Mouse (Mus musculus) right cerebral cortex, postnatal 25 days (tissue): Measurements from ENCODE around the gene Arfip2.
A peak's percentile ranks its signal among the peaks of the same experiment; 100 is the strongest.

ENCODE experiments used
- DNase-seq: peaks from one replicate; pipeline ENCODE4 v3.0.0; 2022

The Arfip2 gene

DNA sequence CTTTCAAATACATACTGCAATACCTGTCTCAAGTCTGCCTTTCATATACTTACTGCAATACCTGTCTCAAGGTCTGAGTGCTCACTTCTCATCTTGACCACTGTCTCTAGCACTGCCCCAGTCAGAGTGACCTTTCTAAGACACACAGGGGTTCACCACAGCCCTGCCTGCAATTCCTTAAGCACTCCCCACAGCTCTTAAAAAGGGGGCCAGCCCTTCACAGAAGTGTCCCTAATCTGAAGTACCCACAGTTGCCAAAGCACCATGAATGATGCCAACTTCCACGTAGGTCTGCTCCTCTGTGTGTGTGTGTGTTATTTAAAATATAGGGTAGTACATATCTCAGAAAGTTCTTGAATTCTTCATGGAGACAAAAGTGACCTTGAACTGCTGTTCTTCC lies 28.4 kb downstream of the Arfip2 start:
- no peak for DNase-seq

DNA sequence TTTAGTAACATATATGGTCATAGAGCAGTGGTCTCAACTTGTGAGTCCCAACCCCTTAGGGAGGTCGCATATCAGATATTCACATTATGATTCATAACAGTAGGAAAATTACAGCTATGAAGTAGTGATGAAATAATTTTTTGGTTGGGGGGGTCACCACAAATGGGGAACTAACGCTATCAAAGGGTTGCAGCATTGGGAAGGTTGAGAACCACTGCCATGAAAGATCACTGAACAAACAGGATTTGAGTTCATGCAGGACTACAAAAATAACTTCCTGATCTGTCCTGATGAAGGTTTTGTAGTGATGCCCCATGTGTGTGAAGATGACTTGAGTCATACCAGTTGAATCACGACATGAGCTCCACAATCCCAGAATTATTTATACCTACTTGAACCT lies 31.7 kb downstream of the Arfip2 start:
- no peak for DNase-seq

DNA sequence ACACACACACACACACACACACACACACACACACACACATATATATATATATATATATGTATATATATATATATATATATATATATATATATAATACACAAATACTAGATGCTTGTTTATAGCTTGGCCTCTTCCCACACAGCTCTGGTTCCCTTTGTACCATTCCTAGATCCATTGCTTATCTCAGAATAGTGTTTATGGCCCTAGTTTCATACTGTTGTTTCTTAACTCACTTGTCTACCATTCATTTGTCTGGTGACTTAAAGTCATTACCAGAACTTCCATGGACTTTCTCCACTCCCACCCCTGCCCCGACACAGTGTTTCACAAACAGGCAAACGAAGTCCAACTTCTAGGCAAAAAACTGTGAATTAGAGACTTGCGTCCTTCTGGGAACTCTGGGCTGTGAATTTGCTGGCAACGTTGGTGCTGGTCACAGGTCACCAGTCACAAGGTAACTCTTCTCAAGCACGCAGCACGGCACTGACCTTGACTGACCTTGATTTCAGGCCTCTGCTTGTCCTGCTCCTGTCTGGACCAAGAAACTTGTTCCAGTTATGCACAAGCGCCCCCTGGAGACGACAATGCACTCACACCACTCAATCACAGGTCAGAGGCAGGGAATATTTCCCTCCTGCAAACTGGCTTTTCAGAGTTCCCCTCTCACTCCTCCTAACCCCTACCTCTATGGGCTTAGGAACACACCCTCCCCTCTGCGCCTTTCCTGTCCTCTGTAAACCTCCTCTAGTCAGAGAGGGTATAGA lies 37.2 kb downstream of the Arfip2 start:
- peak; percentile 28 for DNase-seq

DNA sequence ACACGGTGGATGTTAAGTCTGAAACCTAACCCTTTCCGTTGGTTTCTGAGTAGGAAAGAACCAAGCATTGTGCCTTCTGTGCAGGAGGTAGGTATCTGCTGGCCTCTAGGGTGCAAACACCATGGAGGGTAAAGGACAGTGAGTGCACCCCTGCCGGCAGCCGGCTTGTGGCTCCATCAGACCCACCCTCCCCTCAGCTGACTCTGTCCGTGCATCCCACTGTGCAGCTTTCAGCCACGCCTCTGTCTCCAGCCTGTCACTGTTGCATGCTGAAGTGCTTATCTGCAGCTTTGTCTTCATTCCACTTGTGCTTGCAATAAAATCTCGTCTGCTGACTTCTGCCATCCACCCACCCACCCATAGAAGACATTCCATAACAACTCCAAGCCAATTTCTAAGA lies 50.1 kb downstream of the Arfip2 start:
- DNase-seq, result no peak

DNA sequence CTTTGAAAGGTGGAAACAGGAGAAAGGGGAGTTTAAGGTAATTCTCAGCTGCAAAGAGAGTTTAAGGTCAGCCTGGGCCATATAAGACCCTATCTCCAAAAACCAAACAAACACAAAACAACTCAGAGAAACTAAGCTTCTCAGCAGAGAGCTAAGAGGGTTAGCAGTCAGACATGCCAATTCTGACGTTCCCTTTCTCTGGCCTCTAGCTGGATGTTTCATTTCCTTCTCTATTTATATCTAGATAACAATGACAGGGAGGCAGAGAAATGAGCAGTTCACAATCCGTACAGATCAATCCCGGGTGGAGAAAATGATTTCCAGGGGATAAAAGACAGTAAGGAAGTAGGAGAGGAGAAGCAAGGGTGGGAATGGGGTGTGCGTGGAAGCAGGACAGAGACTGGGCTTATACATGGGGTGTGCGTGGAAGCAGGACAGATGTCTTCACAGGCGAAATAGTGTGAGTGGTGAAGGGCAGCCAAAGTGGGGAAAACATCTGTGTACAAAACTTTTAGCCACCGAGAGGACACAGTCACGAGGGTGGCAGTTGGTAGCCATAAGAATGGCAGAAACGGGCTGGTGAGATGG lies 51.8 kb downstream of the Arfip2 start:
- no peak for DNase-seq
